Mouse (Mus musculus) A20 (cell line): ENCODE measurements around the gene Smu1.
"Not testable (repeated sequence)": the region's sequence is repeated elsewhere in the genome, so short reads cannot be mapped to it uniquely, and the experiment has no call there.

ENCODE experiments used
- DNase-seq: peaks from one replicate; pipeline ENCODE4 v3.0.0-alpha.2; 2011; ENCODE audit warnings: low read depth, low spot score

Smu1 gene

DNA sequence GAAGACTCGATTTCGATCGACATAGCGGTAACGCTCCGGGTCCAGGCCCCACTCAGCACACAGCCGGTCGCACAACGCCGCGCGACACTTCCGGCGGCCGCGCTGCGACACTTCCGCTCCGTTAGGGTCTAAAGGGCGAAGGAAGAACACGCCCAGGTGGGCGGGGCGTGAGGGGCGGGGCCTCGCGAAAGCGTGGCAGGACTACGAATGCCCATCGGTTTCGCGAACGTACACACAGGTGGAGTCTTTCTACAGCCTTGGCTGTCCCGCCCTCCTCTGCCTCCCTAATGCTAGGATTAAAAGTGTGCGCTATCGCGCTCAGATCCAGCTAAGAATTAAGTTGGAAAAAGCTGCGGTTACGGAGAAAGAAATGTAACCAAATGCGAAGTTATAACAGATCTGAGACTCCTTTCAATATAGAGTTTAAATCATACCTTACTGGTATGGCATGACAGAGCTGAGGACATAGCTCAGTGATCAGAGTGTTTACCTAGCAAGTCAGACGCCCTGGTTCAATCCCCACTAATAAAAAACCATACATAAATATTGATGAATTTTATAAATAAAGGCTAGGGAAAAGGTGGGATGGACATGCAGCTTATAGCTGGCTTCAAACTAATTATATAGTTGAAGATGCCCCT lies at the start of gene Smu1:
Smu1 (minus strand) TSS at position 144 of the 641 bp plus-strand sequence.
- peak; percentile 99 for DNase-seq

DNA sequence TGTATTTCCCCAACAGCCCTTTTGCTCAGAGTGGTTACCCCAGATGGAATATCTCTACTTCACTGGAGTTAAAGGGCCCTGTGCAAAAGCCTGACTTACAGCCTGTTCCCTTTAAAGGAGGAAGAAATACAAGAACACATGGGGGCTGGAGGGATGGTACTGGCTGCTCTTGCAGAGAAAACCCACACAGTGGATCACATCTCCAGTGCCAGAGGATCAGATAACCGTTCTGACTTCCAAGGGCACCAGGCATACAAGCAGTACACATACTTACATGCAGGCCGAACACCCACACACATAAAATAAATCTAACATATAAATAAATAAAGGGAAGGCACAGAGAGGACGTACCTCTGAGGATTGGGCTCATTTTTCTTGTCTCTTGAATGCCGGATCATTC lies 49.7 kb upstream of the Smu1 start:
- no peak for DNase-seq

DNA sequence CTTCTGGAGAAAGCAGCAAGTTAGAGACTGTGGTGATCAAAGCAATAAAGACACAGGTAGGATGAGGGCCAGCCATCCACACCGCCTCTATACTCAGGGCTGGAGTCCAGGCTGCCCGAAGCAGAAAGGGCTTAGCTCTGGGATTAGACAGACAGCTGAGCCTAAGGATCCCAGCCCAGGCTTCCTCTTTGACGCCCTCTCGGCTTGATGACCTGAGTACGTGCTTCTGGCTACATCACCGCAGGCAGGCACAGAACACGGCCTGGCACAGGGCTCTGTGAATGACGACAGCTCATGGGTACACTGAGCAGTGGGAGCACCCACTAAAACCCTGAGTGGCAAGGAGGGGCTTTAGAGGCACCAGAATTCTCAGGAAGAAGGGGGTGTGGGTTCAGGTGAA lies 47.7 kb upstream of the Smu1 start:
- DNase-seq = no peak

DNA sequence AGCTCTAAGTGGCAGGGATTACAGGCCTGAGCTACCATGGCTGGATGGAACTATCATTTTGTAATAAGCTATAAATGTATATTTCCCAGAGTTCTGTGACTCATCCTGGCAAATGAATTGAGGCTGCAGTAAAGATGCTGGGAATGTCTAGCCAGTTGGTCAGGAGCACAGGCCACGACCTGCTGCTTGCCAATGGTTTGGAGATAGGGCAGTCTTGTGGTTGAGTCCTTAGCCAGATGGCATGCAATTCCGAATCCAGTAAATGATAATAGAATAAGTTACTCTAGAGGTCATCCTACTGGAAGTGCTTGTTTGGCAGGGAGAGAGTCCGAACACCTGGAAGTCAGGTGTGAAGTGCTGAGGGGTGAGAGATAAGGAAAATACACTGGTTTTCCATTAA lies 45.1 kb upstream of the Smu1 start:
- no peak for DNase-seq

GRCm38 (mm10) chr4:40801908-40802307 lies 44.2 kb upstream of the Smu1 start:
- DNase-seq = no peak

- DNase-seq = no peak
Measured at GRCm38 (mm10) chr4:40800873-40801272, 43.1 kb upstream of the Smu1 start.

- DNase-seq = not testable (repeated sequence)
Measured at GRCm38 (mm10) chr4:40798833-40799555, 41.3 kb upstream of the Smu1 start.

DNA sequence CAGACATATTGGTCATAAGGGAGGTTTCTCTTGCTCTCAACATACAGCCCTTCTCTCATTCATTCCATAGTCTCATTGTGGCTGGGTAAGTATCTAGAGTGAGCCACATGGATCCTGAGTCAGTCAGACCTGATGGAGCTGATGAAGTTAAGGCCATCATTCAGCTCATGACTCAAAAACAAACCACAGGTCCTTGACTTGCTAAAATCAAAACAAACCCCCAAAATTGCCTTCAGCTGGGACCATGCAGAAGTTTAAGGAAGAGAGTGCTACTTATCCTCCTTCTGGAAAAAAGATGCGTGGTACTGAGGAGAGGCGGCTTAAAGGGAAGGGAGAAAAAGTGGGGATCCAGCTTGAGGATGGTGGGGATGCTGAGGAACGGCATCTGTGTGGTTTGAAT lies 38.0 kb upstream of the Smu1 start:
- DNase-seq = no peak

GRCm38 (mm10) chr4:40794320-40794719 lies 36.6 kb upstream of the Smu1 start:
- DNase-seq = no peak

GRCm38 (mm10) chr4:40791176-40791575 lies 33.5 kb upstream of the Smu1 start:
- DNase-seq = no peak

DNA sequence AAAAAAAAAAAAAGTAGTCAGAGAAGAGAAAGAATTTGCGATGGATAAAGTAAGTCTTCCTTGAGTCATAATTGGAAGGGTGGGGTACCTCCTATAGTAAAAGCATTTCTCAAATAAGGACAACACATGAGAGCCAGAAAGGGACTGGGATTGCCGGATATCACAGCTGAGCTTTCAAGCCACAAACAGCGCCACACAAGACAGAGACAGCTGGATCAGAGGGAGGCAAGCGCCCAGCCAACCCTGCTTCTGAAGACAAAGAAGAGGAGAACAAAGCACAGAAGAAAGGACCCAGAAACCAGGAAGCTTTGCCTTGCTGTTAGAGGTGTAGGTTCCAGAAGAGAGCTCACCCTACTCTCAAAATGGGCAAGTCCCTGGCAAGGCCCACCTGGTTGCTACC lies 28.9 kb upstream of the Smu1 start:
- DNase-seq = no peak

DNA sequence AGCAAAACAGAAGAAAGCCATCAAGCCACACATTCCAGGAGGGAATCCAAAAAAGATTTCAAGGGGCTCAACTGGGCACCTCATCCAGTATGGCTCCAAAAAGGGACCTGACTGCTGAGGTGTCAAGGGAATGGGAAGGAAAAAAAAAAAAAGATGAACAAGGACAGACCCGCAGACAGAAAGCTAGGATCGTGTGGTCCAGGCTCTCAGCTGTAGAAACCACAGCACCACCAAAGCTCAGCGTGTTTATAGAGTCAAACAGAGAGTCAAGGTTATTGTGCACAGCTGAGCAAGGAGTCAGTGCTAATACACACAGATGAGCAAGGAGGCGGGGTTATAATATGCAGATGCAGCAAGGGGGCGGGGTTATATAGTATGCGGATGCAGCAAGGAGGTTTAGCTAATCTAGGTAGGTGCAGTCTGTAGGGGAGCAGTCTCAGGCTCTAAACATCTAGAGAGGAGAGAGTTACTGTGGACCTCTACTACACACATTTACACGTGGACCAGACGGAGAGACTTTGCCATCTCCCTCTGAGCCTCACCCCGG lies 28.0 kb upstream of the Smu1 start:
- DNase-seq = peak; percentile 57

DNA sequence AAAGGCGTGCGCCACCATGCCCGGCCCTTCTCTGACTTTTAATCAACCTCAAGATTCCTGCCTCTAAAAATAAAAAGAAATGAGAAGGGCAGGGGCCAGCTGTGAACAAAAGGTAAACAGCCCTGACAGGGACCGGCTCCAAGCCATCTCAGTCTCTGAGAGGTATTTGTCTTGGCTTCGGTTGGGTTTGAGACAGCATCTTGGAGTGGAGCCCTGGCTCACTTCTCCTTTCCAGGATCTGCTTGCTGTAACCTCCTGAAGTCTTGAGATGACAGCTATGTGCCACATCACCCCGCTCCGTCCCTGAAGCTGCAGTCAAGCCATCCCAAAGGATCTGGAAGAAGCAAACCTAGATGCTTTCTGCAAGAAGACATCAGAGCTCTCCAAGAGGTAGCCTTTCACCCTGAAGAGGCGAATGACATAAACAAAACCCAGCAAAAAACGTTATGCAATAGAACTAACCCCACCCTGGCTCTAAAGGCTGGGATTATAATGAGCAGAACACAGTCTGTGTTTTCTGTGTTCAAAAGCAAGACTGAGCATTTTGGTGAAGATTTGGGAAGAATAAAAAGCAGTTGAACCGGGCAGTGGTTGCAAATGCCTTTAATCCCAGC lies 26.9 kb upstream of the Smu1 start:
- no peak for DNase-seq

DNA sequence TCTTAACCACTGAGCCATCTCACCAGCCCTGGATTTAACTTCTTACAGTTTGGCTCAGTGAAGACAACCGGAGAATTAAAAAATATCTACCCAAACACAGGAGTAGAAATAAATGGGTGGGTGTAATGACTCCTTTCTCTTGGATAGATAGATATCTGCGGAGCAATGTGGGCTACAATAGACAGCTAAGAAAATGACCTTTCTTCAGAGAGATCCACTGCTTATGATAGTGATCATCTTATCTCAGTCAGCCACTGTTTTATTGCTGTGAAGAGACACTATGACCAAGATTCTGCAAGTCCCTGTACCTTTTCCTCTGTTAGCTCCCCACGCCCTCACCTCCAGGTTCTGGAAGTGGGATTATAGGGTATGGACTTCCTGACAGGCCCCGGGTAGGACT lies 25.3 kb upstream of the Smu1 start:
- DNase-seq = no peak

GRCm38 (mm10) chr4:40781797-40782495 lies 24.2 kb upstream of the Smu1 start:
- no peak for DNase-seq

DNA sequence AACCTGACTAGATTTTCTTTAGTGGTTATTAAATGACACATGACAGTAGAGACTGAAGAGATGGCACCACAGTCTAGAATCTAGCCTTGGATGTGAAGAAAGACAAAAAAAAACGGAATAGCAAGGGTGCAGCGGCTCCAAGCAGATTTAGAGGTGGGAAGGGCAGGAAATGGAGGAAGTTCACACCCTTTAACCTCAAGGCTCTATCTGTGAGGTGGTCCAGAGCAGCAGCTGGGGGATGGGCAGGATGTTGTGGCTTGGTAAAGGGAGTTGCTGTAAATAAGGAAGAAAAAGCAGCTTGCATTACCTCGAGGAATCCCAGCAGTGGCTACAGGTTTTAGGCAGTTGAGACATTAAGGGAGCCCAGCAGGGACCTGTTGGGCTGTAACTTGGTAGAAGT lies 23.4 kb upstream of the Smu1 start:
- peak; percentile 29 for DNase-seq

GRCm38 (mm10) chr4:40778656-40779055 lies 20.9 kb upstream of the Smu1 start:
- peak; percentile 54 for DNase-seq

DNA sequence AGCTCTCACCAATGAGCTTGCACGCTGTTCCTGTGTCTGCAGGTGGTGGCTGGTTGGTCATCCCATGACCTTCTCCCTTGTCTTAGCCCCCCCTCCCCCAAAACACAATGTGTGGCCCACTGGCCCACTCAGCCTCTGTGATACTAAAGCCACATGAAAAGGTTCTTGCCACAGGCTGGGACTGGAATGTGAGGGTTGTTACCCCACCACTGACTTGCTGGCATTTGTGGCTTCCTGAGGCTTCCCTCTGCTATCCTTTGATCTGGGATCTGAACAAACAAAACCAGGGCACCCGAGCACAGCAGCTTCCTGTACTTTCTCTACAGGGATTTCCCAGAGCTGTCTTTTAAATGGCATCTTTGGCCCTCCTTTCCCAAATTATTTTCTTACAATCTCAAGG lies 19.4 kb upstream of the Smu1 start:
- DNase-seq = no peak

DNA sequence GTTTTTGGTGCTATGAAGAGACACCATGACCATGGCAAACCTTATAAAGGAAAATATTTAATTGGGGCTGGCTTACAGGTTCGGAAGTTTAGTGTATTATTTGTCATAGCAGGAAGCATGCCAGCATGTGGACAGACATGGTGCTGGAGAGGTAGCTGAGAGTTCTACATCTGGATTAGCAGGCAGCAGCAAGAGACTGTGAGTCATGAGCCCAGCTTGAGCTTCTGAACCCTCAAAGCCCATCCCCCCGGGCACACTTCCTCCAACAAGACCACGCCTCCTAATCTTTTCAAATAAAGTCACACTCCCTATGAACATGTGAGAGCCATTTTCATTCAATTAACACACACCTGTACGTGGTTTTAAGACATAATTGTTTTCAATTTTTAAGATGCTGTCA lies 18.7 kb upstream of the Smu1 start:
- peak; percentile 71 for DNase-seq

DNA sequence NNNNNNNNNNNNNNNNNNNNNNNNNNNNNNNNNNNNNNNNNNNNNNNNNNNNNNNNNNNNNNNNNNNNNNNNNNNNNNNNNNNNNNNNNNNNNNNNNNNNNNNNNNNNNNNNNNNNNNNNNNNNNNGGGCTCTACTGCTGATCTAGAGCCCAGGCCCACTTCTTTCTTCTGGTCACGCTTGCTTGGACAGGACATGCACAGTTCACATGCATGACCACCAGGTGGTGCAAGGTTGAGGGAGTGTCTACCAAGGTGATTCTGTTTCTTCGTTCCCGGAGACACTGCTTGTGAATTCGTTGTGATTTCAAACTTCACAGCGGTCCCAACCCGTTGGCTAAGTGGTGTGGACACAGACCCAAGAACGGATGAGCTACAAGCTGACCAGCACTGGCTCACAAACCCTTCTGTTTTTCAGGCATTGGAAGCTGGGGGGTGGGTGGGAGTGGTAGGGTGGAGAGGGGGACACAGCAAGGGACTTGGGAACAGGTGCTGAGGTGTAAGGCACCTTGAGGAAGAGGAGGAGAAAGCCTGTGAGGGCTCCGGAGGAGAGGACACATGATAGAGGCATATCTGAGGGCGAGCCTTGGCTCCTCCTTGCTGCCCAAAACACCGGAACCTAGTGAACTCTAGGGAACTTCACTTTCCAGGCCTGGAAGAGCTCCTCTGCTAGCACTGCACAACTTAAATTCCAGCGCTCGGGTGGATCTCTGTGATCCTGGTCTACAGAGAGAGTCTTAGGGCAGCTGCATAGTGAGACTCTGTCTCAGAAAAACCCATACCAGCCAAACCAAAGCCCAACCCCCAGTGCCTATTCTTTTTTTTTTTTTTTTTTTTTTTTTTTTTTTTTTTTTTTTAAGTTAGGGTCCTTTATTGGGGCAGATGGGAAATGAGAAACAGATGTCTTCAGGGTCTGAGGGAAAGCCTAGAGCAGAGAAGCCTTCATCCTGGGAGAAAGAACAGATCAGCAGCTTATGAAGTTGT lies 16.8 kb upstream of the Smu1 start:
- DNase-seq = peak; percentile 89

DNA sequence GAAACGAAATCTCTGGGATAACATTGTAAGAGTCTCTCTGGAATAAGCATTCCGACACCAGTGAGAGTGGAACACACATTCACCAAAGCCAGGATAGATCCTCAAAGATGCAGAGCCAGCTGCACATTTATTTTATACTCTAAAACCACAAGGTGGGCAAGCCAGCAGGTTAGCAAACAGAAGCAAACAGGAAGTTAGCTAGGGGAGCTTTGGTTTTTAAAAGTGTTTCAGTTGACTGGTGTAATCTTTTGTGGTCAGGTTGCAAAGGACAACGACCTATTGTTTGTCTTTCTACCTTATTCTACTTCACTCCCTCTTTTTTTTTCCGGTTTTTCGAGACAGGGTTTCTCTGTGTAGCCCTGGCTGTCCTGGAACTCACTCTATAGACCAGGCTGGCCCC lies 2.2 kb upstream of the Smu1 start:
- DNase-seq = peak; percentile 44
